In genomic region chr11:3101072-3101874, GRCm38 (mm10) we compare ENCODE assay signal across 12 mouse cellular contexts.
DNase-seq lines count a peak whose midpoint lies in the region; ATAC-seq lines count a peak whose summit lies in the region.
"Had no signal": no experiment of that assay in that cellular context is flagged by ENCODE, and none has a peak within 500 bp of the region (broad histone marks: within the 10 kb centered on the region; RNA-seq: fewer than 3 reads in every experiment).

No protein-coding gene starts in this region.

- 84% methylated on average over 25 of the region's 25 CpGs for WGBS in kidney, embryonic 14.5 days
- 76% methylated on average over 25 of the region's 25 CpGs for WGBS in hindbrain, embryonic 12.5 days

- no peaks in the 10 kb centered on the region for H3K4me1 ChIP-seq in kidney, embryonic 14.5 days (ENCODE audit: control insufficient read depth, insufficient read depth, low read length)
- H3K4me1 ChIP-seq in hindbrain, embryonic 12.5 days = no peaks in the 10 kb centered on the region
- H3K4me1 ChIP-seq: limb, embryonic 13.5 days had no signal

- no peak overlapping the region for H3K4me2 ChIP-seq in kidney, embryonic 14.5 days (replicated peaks; ENCODE audit: low read depth, low read length)
- H3K4me2 ChIP-seq in hindbrain, embryonic 12.5 days (replicated peaks) = no peak overlapping the region
- H3K4me2 ChIP-seq: limb, embryonic 13.5 days had no signal

- no peak overlapping the region for H3K27ac ChIP-seq in kidney, embryonic 14.5 days (ENCODE audit: low read depth, low read length)
- H3K27ac ChIP-seq in hindbrain, embryonic 12.5 days = no peak overlapping the region
- H3K27ac ChIP-seq: limb, embryonic 13.5 days had no signal

- H3K36me3 ChIP-seq in kidney, embryonic 14.5 days (ENCODE audit: control insufficient read depth, insufficient read depth, low read length) = no peaks in the 10 kb centered on the region
- no peaks in the 10 kb centered on the region for H3K36me3 ChIP-seq in hindbrain, embryonic 12.5 days
- H3K36me3 ChIP-seq: limb, embryonic 13.5 days had no signal

- H3K9me3 ChIP-seq in kidney, embryonic 14.5 days (ENCODE audit: control insufficient read depth, low read length) = peaks cover 40% of the 10 kb centered on the region
- peaks cover 42% of the 10 kb centered on the region for H3K9me3 ChIP-seq in hindbrain, embryonic 12.5 days (replicated peaks)

- peak; percentile 31 for DNase-seq in CD4-positive, CD25-positive, alpha-beta regulatory T cell, adult 2 months (ENCODE audit: low read depth, low spot score)
- no peak for DNase-seq in kidney, postnatal 25 days
- peak; percentile 46 for DNase-seq in 416B (ENCODE audit: low read depth)
- no peak for DNase-seq in gastrocnemius, postnatal 25 days
- no peak for DNase-seq in cerebellum, adult 11 months
- DNase-seq: cerebellum, adult 11-12 months; kidney, adult 2 months; right cerebral cortex, postnatal 4 days had no signal

- no peak overlapping the region for H3K9ac ChIP-seq in kidney, embryonic 14.5 days (ENCODE audit: low read depth, low read length)
- H3K9ac ChIP-seq in hindbrain, embryonic 12.5 days = no peak overlapping the region
- H3K9ac ChIP-seq: limb, embryonic 13.5 days had no signal

- no peaks in the 10 kb centered on the region for H3K27me3 ChIP-seq in kidney, embryonic 14.5 days (ENCODE audit: control insufficient read depth, insufficient read depth, low read length)
- no peaks in the 10 kb centered on the region for H3K27me3 ChIP-seq in hindbrain, embryonic 12.5 days
- H3K27me3 ChIP-seq: limb, embryonic 13.5 days had no signal

- ATAC-seq in CD4-positive, CD25-positive, alpha-beta regulatory T cell, adult 4 months = no peak
- peak; percentile 46; the same call in 1 of the 2 replicates for ATAC-seq in kidney, embryonic 14.5 days (ENCODE audit: low FRiP score, low TSS enrichment)
- 0 out of 2 replicates have a peak, but pooled peaks have one; percentile 60 for ATAC-seq in hindbrain, embryonic 12.5 days (ENCODE audit: low FRiP score)

- no peak overlapping the region for H3K4me3 ChIP-seq in kidney, embryonic 14.5 days (ENCODE audit: low read length)
- no peak overlapping the region for H3K4me3 ChIP-seq in hindbrain, embryonic 12.5 days
- H3K4me3 ChIP-seq: limb, embryonic 13.5 days had no signal

Comparison
In these comparisons a context has a peak if more than half of its experiments do, and no peak if none do; other contexts are left out.
1. DNase-seq: peak in CD4-positive, CD25-positive, alpha-beta regulatory T cell, adult 2 months (single experiment) and 416B (single experiment); none in kidney, postnatal 25 days (0 of 2), gastrocnemius, postnatal 25 days (single experiment) and cerebellum, adult 11 months (single experiment).